Mouse (Mus musculus) cerebellum, adult 9-11 months (tissue): ENCODE measurements around the gene Faf2.
A peak's percentile ranks its signal among the peaks of the same experiment; 100 is the strongest.

Experiments
- DNase-seq: peaks from one replicate; pipeline ENCODE4 v3.0.0; 2022

Faf2 gene

GRCm38 (mm10) chr13:54621155-54621932, at the start of gene Faf2:
Gene Faf2 (plus strand): TSS chr13:54621784.
- peak; percentile 97 for DNase-seq

- no peak for DNase-seq
These were observed 49.0 kb upstream of the Faf2 start for GRCm38 (mm10) chr13:54572621-54573020.

- peak; percentile 72 for DNase-seq
These were observed 46.6 kb upstream of the Faf2 start, which contains the start of gene Arl10 for GRCm38 (mm10) chr13:54574854-54575481. Gene Arl10 (plus strand): TSS chr13:54575015.

GRCm38 (mm10) chr13:54575489-54575888, 46.1 kb upstream of the Faf2 start:
- no peak for DNase-seq

- no peak for DNase-seq
These were observed 43.7 kb upstream of the Faf2 start for GRCm38 (mm10) chr13:54577652-54578507.

- DNase-seq, result no peak
These were observed 40.2 kb upstream of the Faf2 start for GRCm38 (mm10) chr13:54581385-54581784.

GRCm38 (mm10) chr13:54582126-54582525, 39.5 kb upstream of the Faf2 start:
- no peak for DNase-seq

GRCm38 (mm10) chr13:54582860-54583259, 38.7 kb upstream of the Faf2 start:
- no peak for DNase-seq

- no peak for DNase-seq
These were observed 35.8 kb upstream of the Faf2 start for GRCm38 (mm10) chr13:54585831-54586230.

GRCm38 (mm10) chr13:54589414-54589995, 32.1 kb upstream of the Faf2 start:
- DNase-seq, result no peak

GRCm38 (mm10) chr13:54589996-54590951, 31.3 kb upstream of the Faf2 start, which contains the start of the genes Nop16 and Higd2a:
Gene Nop16 (minus strand): TSS chr13:54590090.
Gene Higd2a (plus strand): TSS chr13:54590207.
- DNase-seq, result peak; percentile 98

GRCm38 (mm10) chr13:54591776-54592356, 29.7 kb upstream of the Faf2 start:
- no peak for DNase-seq

GRCm38 (mm10) chr13:54593617-54594016, 28.0 kb upstream of the Faf2 start:
- no peak for DNase-seq

GRCm38 (mm10) chr13:54596107-54596690, 25.4 kb upstream of the Faf2 start:
- no peak for DNase-seq

GRCm38 (mm10) chr13:54596870-54597269, 24.7 kb upstream of the Faf2 start:
- no peak for DNase-seq

- peak; percentile 69 for DNase-seq
These were observed 22.9 kb upstream of the Faf2 start for GRCm38 (mm10) chr13:54598622-54599143.

- no peak for DNase-seq
These were observed 18.9 kb upstream of the Faf2 start for GRCm38 (mm10) chr13:54602639-54603111.

GRCm38 (mm10) chr13:54603501-54603900, 18.1 kb upstream of the Faf2 start:
- DNase-seq, result peak; percentile 31

- DNase-seq, result peak; percentile 11
These were observed 17.4 kb upstream of the Faf2 start for GRCm38 (mm10) chr13:54604221-54604620.

GRCm38 (mm10) chr13:54605426-54605825, 16.2 kb upstream of the Faf2 start:
- no peak for DNase-seq
